Mouse (Mus musculus): ENCODE measurements around the gene Unc5cl. TPM values are rescaled to one million over a fixed set of nuclear protein-coding genes. Genes with fewer than 3 reads are reported as not detected.

Gene Unc5cl
- polyA plus RNA-seq (2014; fragmentation: Illumina TruSeq; extraction: RNeasy Lipid Tissue Mini Kit (QIAGEN cat#74804); ENCODE audit: insufficient read depth, low read depth, low replicate concordance), result 0.62 TPM

GRCm38 (mm10) chr17:48454688-48455087 lies at the start of gene Unc5cl:
TSS of gene Unc5cl (plus strand) at chr17:48454901.

GRCm38 (mm10) chr17:48409380-48410298 lies 45.1 kb upstream of the Unc5cl start, which contains the start of the genes Nfya and Oard1:
TSS of gene Nfya (minus strand) at chr17:48409906.
TSS of gene Oard1 (plus strand) at chr17:48410014.

GRCm38 (mm10) chr17:48432158-48432980 lies 22.3 kb upstream of the Unc5cl start, which contains the start of gene Apobec2:
TSS of gene Apobec2 (minus strand) at chr17:48432930.

GRCm38 (mm10) chr17:48451353-48451675 lies 3.4 kb upstream of the Unc5cl start, which contains the start of gene Tspo2:
TSS of gene Tspo2 (minus strand) at chr17:48451522.

Other genes with a start within 250 kb of the Unc5cl start
- 2.8 TPM for gene Trem1, start 222.1 kb upstream of the Unc5cl start, polyA plus RNA-seq (2014; fragmentation: Illumina TruSeq; extraction: RNeasy Lipid Tissue Mini Kit (QIAGEN cat#74804); ENCODE audit: insufficient read depth, low read depth, low replicate concordance)
- gene Trem3, start 207.1 kb upstream of the Unc5cl start, polyA plus RNA-seq (2014; fragmentation: Illumina TruSeq; extraction: RNeasy Lipid Tissue Mini Kit (QIAGEN cat#74804); ENCODE audit: insufficient read depth, low read depth, low replicate concordance), result 3.9 TPM
- 4.6 TPM for gene Treml4, start 190.6 kb upstream of the Unc5cl start, polyA plus RNA-seq (2014; fragmentation: Illumina TruSeq; extraction: RNeasy Lipid Tissue Mini Kit (QIAGEN cat#74804); ENCODE audit: insufficient read depth, low read depth, low replicate concordance)
- 3.2 TPM for gene Treml2, start 155.4 kb upstream of the Unc5cl start, polyA plus RNA-seq (2014; fragmentation: Illumina TruSeq; extraction: RNeasy Lipid Tissue Mini Kit (QIAGEN cat#74804); ENCODE audit: insufficient read depth, low read depth, low replicate concordance)
- 0.96 TPM for gene B430306N03Rik, start 138.8 kb upstream of the Unc5cl start, polyA plus RNA-seq (2014; fragmentation: Illumina TruSeq; extraction: RNeasy Lipid Tissue Mini Kit (QIAGEN cat#74804); ENCODE audit: insufficient read depth, low read depth, low replicate concordance)
- 7.0 TPM for gene Trem2, start 108.5 kb upstream of the Unc5cl start, polyA plus RNA-seq (2014; fragmentation: Illumina TruSeq; extraction: RNeasy Lipid Tissue Mini Kit (QIAGEN cat#74804); ENCODE audit: insufficient read depth, low read depth, low replicate concordance)
- 1.7 TPM for gene Treml1, start 95.0 kb upstream of the Unc5cl start, polyA plus RNA-seq (2014; fragmentation: Illumina TruSeq; extraction: RNeasy Lipid Tissue Mini Kit (QIAGEN cat#74804); ENCODE audit: insufficient read depth, low read depth, low replicate concordance)
- gene Nfya, start 45.0 kb upstream of the Unc5cl start, polyA plus RNA-seq (2014; fragmentation: Illumina TruSeq; extraction: RNeasy Lipid Tissue Mini Kit (QIAGEN cat#74804); ENCODE audit: insufficient read depth, low read depth, low replicate concordance), result 19.6 TPM
- gene Oard1, start 44.9 kb upstream of the Unc5cl start, polyA plus RNA-seq (2014; fragmentation: Illumina TruSeq; extraction: RNeasy Lipid Tissue Mini Kit (QIAGEN cat#74804); ENCODE audit: insufficient read depth, low read depth, low replicate concordance), result 39.8 TPM
- 2.8 TPM for gene Apobec2, start 22.0 kb upstream of the Unc5cl start, polyA plus RNA-seq (2014; fragmentation: Illumina TruSeq; extraction: RNeasy Lipid Tissue Mini Kit (QIAGEN cat#74804); ENCODE audit: insufficient read depth, low read depth, low replicate concordance)
- gene Tspo2, start 3.4 kb upstream of the Unc5cl start, polyA plus RNA-seq (2014; fragmentation: Illumina TruSeq; extraction: RNeasy Lipid Tissue Mini Kit (QIAGEN cat#74804); ENCODE audit: insufficient read depth, low read depth, low replicate concordance), result 0.48 TPM